Mouse (Mus musculus): ENCODE data around the gene Cdyl. TPM values are rescaled to one million over a fixed set of nuclear protein-coding genes. Genes with fewer than 3 reads are reported as not detected.

Gene Cdyl
- polyA plus RNA-seq, 1 experiment = 41.1 TPM

DNA sequence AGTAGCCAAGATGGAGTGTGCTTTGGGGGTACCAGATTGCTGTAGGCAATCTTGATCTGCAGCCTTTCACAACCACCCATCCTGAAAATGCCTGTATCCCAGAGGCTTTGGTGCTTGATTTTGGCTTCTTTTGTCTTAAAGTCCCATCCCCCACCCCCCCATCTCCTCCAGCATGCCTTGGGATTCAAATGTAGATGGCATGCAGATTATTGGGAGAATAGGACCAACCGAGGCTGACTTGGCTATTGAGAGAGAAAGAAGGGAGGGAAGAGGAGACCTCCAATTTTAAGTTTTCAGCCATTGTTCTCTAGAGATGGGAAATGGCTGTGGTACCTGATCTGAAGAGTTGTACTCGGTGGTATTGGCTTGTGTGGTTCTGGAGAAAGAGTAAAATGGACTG lies 78.6 kb downstream of the Cdyl start:
- Histone ChIP-seq H3K9ac (ENCODE audit: low read depth, poor library complexity, severe bottlenecking) (peak overlapping the region; percentile 96), H3K27me3 (ENCODE audit: control insufficient read depth, insufficient read depth, low read length, poor library complexity, severe bottlenecking) (no peaks in the 10 kb centered on the region), H3K9me3 (replicated peaks; ENCODE audit: control insufficient read depth, insufficient read depth, low read length, poor library complexity, severe bottlenecking) (no peaks in the 10 kb centered on the region), H3K4me3 (ENCODE audit: low read depth, low read length) (peak overlapping the region; percentile 61), H3K36me3 (ENCODE audit: control insufficient read depth, insufficient read depth, low read length, poor library complexity, severe bottlenecking) (no peaks in the 10 kb centered on the region), H3K4me1 (ENCODE audit: control insufficient read depth, insufficient read depth, low read length) (peaks cover 2% of the 10 kb centered on the region), H3K27ac (ENCODE audit: insufficient read depth, low read length) (peak overlapping the region; percentile 100)
- TF ChIP-seq EP300 (IDR thresholded peaks at IDR 0.05; ENCODE audit: insufficient read depth, low read depth, low read length) = peak; percentile 84
- peak; percentile 62 for TF ChIP-seq POLR2A (IDR thresholded peaks at IDR 0.05; ENCODE audit: insufficient read depth, low read length)
- no peak for TF ChIP-seq CTCF (IDR thresholded peaks at IDR 0.05; ENCODE audit: low read depth, low read length)

DNA sequence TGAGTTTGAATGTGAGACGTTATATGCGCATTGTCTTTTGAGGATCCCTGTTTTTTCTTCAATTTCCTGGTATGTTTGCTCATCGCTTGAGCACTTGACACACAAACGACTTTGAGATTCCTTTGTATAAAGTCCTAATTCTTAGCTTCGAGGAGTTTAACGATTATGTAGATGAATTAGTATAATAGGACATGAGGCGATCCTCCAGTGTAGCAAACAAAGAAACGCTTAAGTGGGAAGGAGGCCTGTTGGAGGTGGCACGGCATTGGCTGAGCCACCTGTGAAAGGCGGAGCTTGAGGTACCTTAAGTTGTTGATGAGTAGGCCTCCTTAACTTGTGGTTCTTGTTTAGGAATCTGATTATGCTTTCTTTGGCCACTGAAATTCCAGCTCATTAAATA lies 79.8 kb downstream of the Cdyl start:
- Histone ChIP-seq H3K36me3 (ENCODE audit: control insufficient read depth, insufficient read depth, low read length, poor library complexity, severe bottlenecking) (no peaks in the 10 kb centered on the region), H3K4me3 (ENCODE audit: low read depth, low read length) (peak overlapping the region; percentile 80), H3K27ac (ENCODE audit: insufficient read depth, low read length) (peak overlapping the region; percentile 100), H3K4me1 (ENCODE audit: control insufficient read depth, insufficient read depth, low read length) (peaks cover 2% of the 10 kb centered on the region), H3K9me3 (replicated peaks; ENCODE audit: control insufficient read depth, insufficient read depth, low read length, poor library complexity, severe bottlenecking) (no peaks in the 10 kb centered on the region), H3K27me3 (ENCODE audit: control insufficient read depth, insufficient read depth, low read length, poor library complexity, severe bottlenecking) (no peaks in the 10 kb centered on the region), H3K9ac (ENCODE audit: low read depth, poor library complexity, severe bottlenecking) (peak overlapping the region; percentile 98)
- TF ChIP-seq CTCF (IDR thresholded peaks at IDR 0.05; ENCODE audit: low read depth, low read length) (no peak), EP300 (IDR thresholded peaks at IDR 0.05; ENCODE audit: insufficient read depth, low read depth, low read length) (no peak), POLR2A (IDR thresholded peaks at IDR 0.05; ENCODE audit: insufficient read depth, low read length) (no peak)

DNA sequence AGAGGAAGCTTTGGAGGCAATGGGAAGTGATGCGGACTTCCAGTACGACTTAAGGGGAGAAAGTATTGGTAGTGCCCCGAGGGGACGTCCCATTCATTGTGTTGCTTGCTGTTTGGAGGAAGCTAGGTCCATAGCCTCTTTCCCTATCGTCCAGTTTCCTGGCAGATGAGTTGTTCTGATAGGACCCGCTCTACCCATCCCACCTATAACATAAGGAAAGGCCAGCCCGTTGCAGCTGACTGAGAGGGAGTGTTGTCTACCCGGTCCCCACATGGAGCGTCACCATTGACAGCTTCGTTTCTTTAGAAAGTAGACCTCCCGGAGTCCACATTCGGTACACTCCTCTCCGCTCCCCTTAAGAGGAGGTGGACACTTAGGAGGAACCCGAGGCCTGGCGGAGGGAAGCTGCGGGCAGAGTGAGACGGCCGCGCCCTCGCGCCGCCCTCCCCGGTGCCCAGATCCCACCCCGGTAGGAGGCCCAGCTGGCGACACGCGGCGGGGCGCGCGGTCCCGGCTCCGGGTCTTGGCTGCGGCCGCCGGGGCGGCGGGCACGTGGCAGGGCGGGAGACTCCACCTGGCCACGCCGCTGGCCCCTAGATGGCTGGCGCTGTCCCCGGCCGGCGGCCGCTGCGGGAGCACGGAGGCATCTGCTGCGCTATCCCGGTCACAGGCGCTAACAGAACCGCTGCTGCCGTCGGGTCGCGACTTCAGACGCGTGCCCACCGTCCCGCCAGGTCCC lies 80.8 kb downstream of the Cdyl start:
- Histone ChIP-seq H3K9ac (ENCODE audit: low read depth, poor library complexity, severe bottlenecking) (peak overlapping the region; percentile 98), H3K9me3 (replicated peaks; ENCODE audit: control insufficient read depth, insufficient read depth, low read length, poor library complexity, severe bottlenecking) (no peaks in the 10 kb centered on the region), H3K36me3 (ENCODE audit: control insufficient read depth, insufficient read depth, low read length, poor library complexity, severe bottlenecking) (no peaks in the 10 kb centered on the region), H3K4me1 (ENCODE audit: control insufficient read depth, insufficient read depth, low read length) (peaks cover 2% of the 10 kb centered on the region), H3K27me3 (ENCODE audit: control insufficient read depth, insufficient read depth, low read length, poor library complexity, severe bottlenecking) (no peaks in the 10 kb centered on the region), H3K27ac (ENCODE audit: insufficient read depth, low read length) (peak overlapping the region; percentile 23; the same call in 1 of the 2 replicates), H3K4me3 (ENCODE audit: low read depth, low read length) (peak overlapping the region; percentile 80)
- TF ChIP-seq CTCF (IDR thresholded peaks at IDR 0.05; ENCODE audit: low read depth, low read length) = no peak
- no peak for TF ChIP-seq POLR2A (IDR thresholded peaks at IDR 0.05; ENCODE audit: insufficient read depth, low read length)
- no peak for TF ChIP-seq EP300 (IDR thresholded peaks at IDR 0.05; ENCODE audit: insufficient read depth, low read depth, low read length)

DNA sequence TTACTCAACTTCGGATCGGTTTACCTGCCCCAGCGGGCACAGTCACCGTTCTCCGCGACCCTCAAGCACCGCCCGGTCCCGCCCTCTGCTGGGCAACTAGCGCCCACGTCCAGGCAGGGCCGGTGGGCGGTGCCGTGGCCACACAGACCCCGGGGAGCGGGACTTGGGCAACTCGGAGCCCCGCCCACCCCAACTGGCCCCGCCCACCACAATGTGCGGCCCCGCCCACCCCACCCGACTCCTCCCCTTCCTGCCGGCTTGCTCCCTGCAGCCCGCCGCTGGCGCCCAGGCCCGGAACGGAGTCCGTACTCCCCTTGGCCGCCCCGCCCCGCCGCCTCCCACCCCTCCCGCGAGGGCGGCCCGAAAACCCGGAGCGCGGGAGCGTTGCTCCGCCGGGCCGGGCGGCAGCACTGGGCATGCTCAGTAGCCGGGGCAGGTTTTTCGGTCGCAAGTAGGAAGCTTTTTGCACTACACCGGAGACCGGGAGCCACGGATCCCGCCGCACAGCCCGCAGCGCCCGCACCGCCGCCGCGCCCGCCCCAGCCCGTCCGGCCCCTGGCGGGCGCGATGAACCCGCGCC lies 81.5 kb downstream of the Cdyl start:
- peak; percentile 41 for TF ChIP-seq CTCF (IDR thresholded peaks at IDR 0.05; ENCODE audit: low read depth, low read length)
- no peak for TF ChIP-seq POLR2A (IDR thresholded peaks at IDR 0.05; ENCODE audit: insufficient read depth, low read length)
- Histone ChIP-seq H3K9me3 (replicated peaks; ENCODE audit: control insufficient read depth, insufficient read depth, low read length, poor library complexity, severe bottlenecking) (no peaks in the 10 kb centered on the region), H3K4me3 (ENCODE audit: low read depth, low read length) (peak overlapping the region; percentile 92), H3K36me3 (ENCODE audit: control insufficient read depth, insufficient read depth, low read length, poor library complexity, severe bottlenecking) (no peaks in the 10 kb centered on the region), H3K9ac (ENCODE audit: low read depth, poor library complexity, severe bottlenecking) (peak overlapping the region; percentile 98), H3K27me3 (ENCODE audit: control insufficient read depth, insufficient read depth, low read length, poor library complexity, severe bottlenecking) (no peaks in the 10 kb centered on the region), H3K4me1 (ENCODE audit: control insufficient read depth, insufficient read depth, low read length) (peaks cover 3% of the 10 kb centered on the region), H3K27ac (ENCODE audit: insufficient read depth, low read length) (peak overlapping the region; percentile 19; the same call in 1 of the 2 replicates)

DNA sequence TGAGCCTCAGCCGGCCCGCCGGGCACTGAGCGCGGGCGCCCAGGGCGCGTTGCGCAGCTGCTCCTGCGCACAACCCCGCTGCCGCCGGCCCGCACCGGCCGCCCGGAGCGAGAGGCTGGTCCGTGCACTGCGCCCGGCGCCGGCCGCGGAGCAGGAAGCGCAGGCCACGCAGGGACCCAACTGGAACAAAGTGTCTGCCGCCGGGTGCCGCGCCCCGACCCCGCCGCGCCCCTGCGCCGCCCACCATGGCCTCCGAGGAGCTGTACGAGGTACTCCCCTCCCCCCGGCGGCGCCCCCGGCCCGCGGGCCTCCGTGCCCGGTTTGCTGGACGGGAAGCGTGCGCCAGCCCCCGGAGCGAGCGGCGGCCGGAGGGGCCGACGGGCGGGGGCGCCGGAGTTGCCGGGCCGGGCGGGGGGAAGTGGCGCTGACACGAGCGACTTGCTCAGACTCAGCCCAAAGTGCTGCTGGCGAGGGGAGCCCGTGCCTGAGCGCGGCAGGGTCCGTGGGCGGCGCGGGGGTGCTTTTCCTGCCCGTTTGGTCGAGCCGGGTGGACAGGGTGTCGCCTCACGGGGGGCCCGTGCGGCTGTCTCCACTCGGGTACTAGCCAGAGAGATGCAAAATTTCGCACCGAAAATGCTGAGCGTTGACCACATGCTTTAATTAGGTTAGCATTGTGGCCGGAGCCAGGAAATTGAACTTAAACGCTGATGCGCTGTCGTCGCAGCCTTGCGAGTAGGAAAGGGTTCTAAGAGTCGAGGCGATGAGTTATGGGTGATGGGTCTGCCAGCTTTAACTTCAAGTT lies 82.2 kb downstream of the Cdyl start:
- TF ChIP-seq CTCF (IDR thresholded peaks at IDR 0.05; ENCODE audit: low read depth, low read length) (no peak), POLR2A (IDR thresholded peaks at IDR 0.05; ENCODE audit: insufficient read depth, low read length) (no peak), EP300 (IDR thresholded peaks at IDR 0.05; ENCODE audit: insufficient read depth, low read depth, low read length) (no peak)
- H3K4me1 ChIP-seq (ENCODE audit: control insufficient read depth, insufficient read depth, low read length) = peaks cover 3% of the 10 kb centered on the region
- H3K36me3 ChIP-seq (ENCODE audit: control insufficient read depth, insufficient read depth, low read length, poor library complexity, severe bottlenecking) = no peaks in the 10 kb centered on the region
- no peaks in the 10 kb centered on the region for H3K27me3 ChIP-seq (ENCODE audit: control insufficient read depth, insufficient read depth, low read length, poor library complexity, severe bottlenecking)
- H3K4me3 ChIP-seq (ENCODE audit: low read depth, low read length) = peak overlapping the region; percentile 92
- peak overlapping the region; percentile 98 for H3K9ac ChIP-seq (ENCODE audit: low read depth, poor library complexity, severe bottlenecking)
- H3K9me3 ChIP-seq (replicated peaks; ENCODE audit: control insufficient read depth, insufficient read depth, low read length, poor library complexity, severe bottlenecking) = no peaks in the 10 kb centered on the region
- peak overlapping the region; percentile 19; the same call in 1 of the 2 replicates for H3K27ac ChIP-seq (ENCODE audit: insufficient read depth, low read length)

Data from ES-Bruce4 (cell line).